Mouse (Mus musculus) MEL (cell line): Measurements from ENCODE around the gene Samd5. TPM values are rescaled to one million over a fixed set of nuclear protein-coding genes. Genes with fewer than 3 reads are reported as not detected.

ENCODE experiments used
- DNase-seq: peaks from one replicate; pipeline ENCODE4 v3.0.0; 2011; ENCODE audit warnings: low read depth, low spot score
- H3K27ac ChIP-seq: 2 replicates; pipeline ENCODE4 v1.5.1; 2012; ENCODE audit warnings: low read depth, mild to moderate bottlenecking, control low read depth, low read length, moderate library complexity; ENCODE audit not compliant: control insufficient read depth
- H3K27me3 ChIP-seq, 2 experiments: fragments of 150-350 bp in 1 of 2; sonication (generic) in 1 of 2; 2 replicates each; pipeline ENCODE4 v1.6.1; 2012; ENCODE audit warnings: low read length in 2 of 2, mild to moderate bottlenecking in 2 of 2, improper control_type of control experiment in 1 of 2, moderate library complexity in 1 of 2; ENCODE audit not compliant: insufficient read depth in 2 of 2, control insufficient read depth in 1 of 2
- H3K36me3 ChIP-seq, 2 experiments: 2 replicates each; pipeline ENCODE4 v1.6.1; 2012 to 2014; ENCODE audit warnings: low read length in 2 of 2, improper control_type of control experiment in 1 of 2, inconsistent platforms in 1 of 2, mild to moderate bottlenecking in 1 of 2; ENCODE audit not compliant: insufficient read depth in 2 of 2, control insufficient read depth in 1 of 2
- H3K4me1 ChIP-seq, 2 experiments: fragments of 150-350 bp in 1 of 2; sonication (generic) in 1 of 2; 2 replicates each; pipeline ENCODE4 v1.6.1; 2012; ENCODE audit warnings: low read length in 2 of 2, improper control_type of control experiment in 1 of 2, mild to moderate bottlenecking in 1 of 2; ENCODE audit not compliant: insufficient read depth in 2 of 2, control insufficient read depth in 1 of 2
- H3K4me3 ChIP-seq, 2 experiments: fragments of 150-350 bp in 1 of 2; sonication (generic) in 1 of 2; 2 replicates each; pipeline ENCODE4 v1.5.1; 2012; ENCODE audit warnings: low read depth in 2 of 2, low read length in 2 of 2, mild to moderate bottlenecking in 2 of 2, moderate library complexity in 2 of 2, control low read depth in 1 of 2, improper control_type of control experiment in 1 of 2; ENCODE audit not compliant: control insufficient read depth in 1 of 2, insufficient read depth in 1 of 2
- H3K79me2 ChIP-seq: 2 replicates; pipeline ENCODE4 v1.6.1; 2012; ENCODE audit warnings: mild to moderate bottlenecking, low read length, moderate library complexity; ENCODE audit not compliant: control insufficient read depth, poor library complexity, insufficient read depth
- H3K9ac ChIP-seq: 2 replicates; pipeline ENCODE4 v1.6.1; 2012; ENCODE audit warnings: low read depth, mild to moderate bottlenecking, control low read depth, low read length, moderate library complexity; ENCODE audit not compliant: control insufficient read depth, poor library complexity, severe bottlenecking
- H3K9me3 ChIP-seq: fragments of 150-350 bp; sonication (generic); replicated peaks from 2 replicates; pipeline ENCODE4 v1.6.1; 2012; ENCODE audit warnings: mild to moderate bottlenecking, low read length, improper control_type of control experiment, moderate library complexity; ENCODE audit not compliant: insufficient read depth
- CTCF ChIP-seq, 3 experiments: IDR thresholded peaks in 2 of 3; conservative IDR thresholded peaks in 1 of 3; 2 replicates each; pipeline ENCODE4 v1.5.1; 2011 to 2012; ENCODE audit warnings: low read length in 3 of 3, low read depth in 2 of 3, mild to moderate bottlenecking in 2 of 3, improper control_type of control experiment in 1 of 3, inconsistent platforms in 1 of 3, mixed read lengths in 1 of 3, moderate library complexity in 1 of 3; ENCODE audit not compliant: control insufficient read depth in 1 of 3, insufficient read depth in 1 of 3, poor library complexity in 1 of 3, severe bottlenecking in 1 of 3
- EP300 ChIP-seq, 2 experiments: IDR thresholded peaks; 2 replicates each; pipeline ENCODE4 v1.6.1; 2011; ENCODE audit warnings: improper control_type of control experiment in 2 of 2, low read length in 2 of 2, low read depth in 1 of 2, mild to moderate bottlenecking in 1 of 2
- KAT2A ChIP-seq: conservative IDR thresholded peaks from 2 replicates; pipeline ENCODE4 v1.6.1; 2012; ENCODE audit warnings: low read depth, low read length, improper control_type of control experiment, inconsistent platforms
- MYC ChIP-seq: IDR thresholded peaks from 2 replicates; pipeline ENCODE4 v1.6.1; 2011; ENCODE audit warnings: low read depth, mild to moderate bottlenecking, low read length, improper control_type of control experiment, moderate library complexity
- NELFE ChIP-seq: IDR thresholded peaks from 2 replicates; pipeline ENCODE4 v1.6.1; 2011; ENCODE audit warnings: low read depth, low read length, improper control_type of control experiment
- POLR2A ChIP-seq, 2 experiments: IDR thresholded peaks; 2 replicates each; pipeline ENCODE4 v1.6.1; 2011 to 2012; ENCODE audit warnings: low read length in 2 of 2, mild to moderate bottlenecking in 2 of 2, control low read depth in 1 of 2, improper control_type of control experiment in 1 of 2, low read depth in 1 of 2, moderate library complexity in 1 of 2; ENCODE audit not compliant: control insufficient read depth in 1 of 2, insufficient read depth in 1 of 2, poor library complexity in 1 of 2
- POLR2AphosphoS5 ChIP-seq: IDR thresholded peaks from 2 replicates; pipeline ENCODE4 v1.6.1; 2012; ENCODE audit warnings: low read depth, borderline replicate concordance, mild to moderate bottlenecking, inconsistent platforms, low read length, moderate library complexity, mixed read lengths
- RAD21 ChIP-seq: IDR thresholded peaks from 2 replicates; pipeline ENCODE4 v1.6.1; 2011; ENCODE audit warnings: mild to moderate bottlenecking, low read depth, low read length, improper control_type of control experiment
- SMC3 ChIP-seq: IDR thresholded peaks from 2 replicates; pipeline ENCODE4 v1.6.1; 2011; ENCODE audit warnings: low read depth, low read length, improper control_type of control experiment
- TCF12 ChIP-seq: IDR thresholded peaks from 2 replicates; pipeline ENCODE4 v1.6.1; 2014; ENCODE audit warnings: low read depth, mild to moderate bottlenecking, inconsistent platforms, low read length, improper control_type of control experiment, moderate library complexity
- ZC3H11A ChIP-seq: IDR thresholded peaks from 2 replicates; pipeline ENCODE4 v1.6.1; 2012; ENCODE audit warnings: low read depth, mild to moderate bottlenecking, inconsistent platforms, low read length, improper control_type of control experiment
- polyA plus RNA-seq, 2 experiments: library from polyadenylated mRNA; stranded (reverse) in 1 of 2; unstranded in 1 of 2; fragments of >175 nt in 1 of 2; fragments of >200 nt in 1 of 2; gene quantifications; 2 replicates each; pipeline versions ENCODE4 v1.2.1 to v1.2.4; 2012; ENCODE audit warnings: low replicate concordance in 2 of 2, low read depth in 1 of 2; ENCODE audit not compliant: insufficient read length in 2 of 2, insufficient read depth in 1 of 2, missing spikeins in 1 of 2
- total RNA-seq: library from RNA; depleted of rRNA; stranded (reverse); fragments of 300-350 nt; gene quantifications from 2 replicates; pipeline ENCODE4 v1.2.3, GENCODE M21; 2012; rRNA removed

Gene Samd5
- total and polyA plus RNA-seq, 3 experiments, result 0.01 TPM; not detected in 2

- TF ChIP-seq POLR2AphosphoS5 (no peak), CTCF (IDR thresholded peaks at IDR 0.05 in 2 of 3, conservative IDR thresholded peaks at IDR 0.05 in 1 of 3; ENCODE audit: control insufficient read depth in 1 of 3, insufficient read depth in 1 of 3, low read depth in 2 of 3, low read length in 3 of 3, poor library complexity in 1 of 3, severe bottlenecking in 1 of 3) (peak; percentile 76 to 80 (median 76)), RAD21 (peak; percentile 42), EP300 (IDR thresholded peaks at IDR 0.05; ENCODE audit: low read depth in 1 of 2, low read length in 2 of 2) (no peak), NELFE (no peak), ZC3H11A (peak; percentile 27; the same call in 1 of the 2 replicates), SMC3 (peak; percentile 75)
- TF ChIP-seq, all 39 proteins: peak for 4
- H3K79me2 ChIP-seq, result no peaks in the 10 kb centered on the region
These were observed 99.4 kb downstream of the Samd5 start for GRCm38 (mm10) chr10:9575605-9576004.

DNA sequence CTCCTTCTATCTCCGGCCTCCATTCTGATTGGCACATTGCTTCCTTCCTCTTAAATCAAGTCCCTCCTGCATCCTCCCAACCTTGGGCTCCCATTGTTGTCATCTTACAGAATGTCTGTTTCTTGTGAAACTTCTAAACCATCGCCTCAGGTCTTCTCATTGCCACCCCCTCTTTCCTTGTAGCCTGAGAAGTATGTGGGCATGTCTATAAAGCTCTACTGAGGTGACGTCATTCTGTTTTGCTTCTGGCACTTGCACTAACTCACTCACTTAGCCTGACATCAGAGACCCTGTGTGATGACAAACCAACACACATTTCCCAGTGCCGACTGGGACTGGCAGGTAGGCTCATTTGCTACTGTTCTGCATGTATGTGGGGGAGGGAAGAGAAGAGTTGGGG is 100.9 kb downstream of the Samd5 start:
- Histone ChIP-seq H3K27me3 (peaks cover 0 to 2% of the 10 kb centered on the region in 2 experiments; a peak in 1 of 4 replicates), H3K4me1 (peaks cover 0 to 6% of the 10 kb centered on the region in 2 experiments; a peak in 2 of 4 replicates), H3K9ac (no peak overlapping the region), H3K79me2 (no peaks in the 10 kb centered on the region), H3K36me3 (no peaks in the 10 kb centered on the region; a peak in 1 of 4 replicates), H3K27ac (no peak overlapping the region), H3K9me3 (no peaks in the 10 kb centered on the region), H3K4me3 (no peak overlapping the region)
- TF ChIP-seq POLR2A (IDR thresholded peaks at IDR 0.05; ENCODE audit: control insufficient read depth in 1 of 2, insufficient read depth in 1 of 2, low read depth in 1 of 2, low read length in 2 of 2, poor library complexity in 1 of 2), result no peak
- no peak for TF ChIP-seq ZC3H11A
- no peak for TF ChIP-seq MYC
- no peak for TF ChIP-seq TCF12
- no peak for TF ChIP-seq KAT2A
- DNase-seq, result no peak

More at GRCm38 (mm10) chr10:9575605-9576004, 99.4 kb downstream of the Samd5 start:
- H3K4me3 ChIP-seq, result peak overlapping the region in 1 of 2 experiments; percentile 16; a peak in 1 of 4 replicates
- H3K27me3 ChIP-seq, result peaks cover 0 to 2% of the 10 kb centered on the region in 2 experiments; a peak in 1 of 4 replicates
- DNase-seq, result peak; percentile 85
- no peaks in the 10 kb centered on the region; a peak in 1 of 4 replicates for H3K36me3 ChIP-seq
- H3K9ac ChIP-seq, result no peak overlapping the region
- H3K4me1 ChIP-seq, result peaks cover 0 to 6% of the 10 kb centered on the region in 2 experiments; a peak in 2 of 4 replicates
- H3K27ac ChIP-seq, result peak overlapping the region; percentile 16
- H3K9me3 ChIP-seq, result no peaks in the 10 kb centered on the region

Other genes with a start within 250 kb of the Samd5 start
- gene Stxbp5, start 225.9 kb upstream of the Samd5 start, total RNA-seq, result 12.3 and 16.0 TPM in 2 replicates
- gene Stxbp5, start 225.9 kb upstream of the Samd5 start, polyA plus RNA-seq, result 10 to 100 TPM; 19.6 to 82.2 TPM